In the genomic region with DNA sequence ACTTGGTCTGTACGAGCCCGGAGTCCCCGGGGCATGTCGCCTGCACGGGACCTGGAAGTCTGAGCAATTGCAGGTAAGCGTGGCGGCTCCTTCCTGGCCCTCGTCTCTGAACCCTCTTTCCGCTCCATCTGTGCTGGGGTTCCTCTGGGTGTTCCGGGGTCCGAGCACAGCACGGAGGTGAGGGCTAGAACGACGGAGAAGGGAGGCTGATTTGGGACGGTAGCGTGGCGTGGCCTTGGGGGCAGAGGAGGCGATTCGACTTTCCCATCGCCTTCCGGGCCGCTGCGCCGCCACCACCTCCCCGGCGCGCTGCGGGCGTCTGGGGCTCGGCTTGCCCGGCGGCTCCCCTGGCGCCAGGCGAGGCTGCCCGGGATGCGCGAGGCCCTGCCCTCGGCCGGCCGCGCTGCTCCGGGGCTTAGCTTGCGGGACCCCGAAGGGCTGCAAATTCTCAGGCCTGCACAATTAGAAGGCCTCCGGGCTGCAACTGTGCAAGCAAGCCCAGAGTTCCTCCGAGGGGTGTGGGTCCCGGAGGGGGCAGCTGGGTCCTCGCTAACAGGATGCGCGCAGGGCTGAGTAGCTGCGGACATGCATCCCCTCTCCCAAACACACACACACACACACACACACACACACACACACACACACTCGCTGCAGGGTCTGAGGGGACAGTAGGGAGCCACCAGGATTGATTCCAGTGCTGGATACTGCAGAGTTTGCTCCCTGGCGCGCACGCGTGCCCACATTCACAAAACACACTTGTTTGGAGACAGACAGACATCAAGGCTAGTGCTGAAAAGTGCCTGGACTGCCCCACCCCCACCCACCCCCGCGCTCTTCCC, we compare ENCODE assay signal across 8 mouse cellular contexts. TPM values are rescaled to one million over a fixed set of nuclear protein-coding genes. Genes with fewer than 3 reads are reported as not detected.
DNase-seq lines count a peak whose midpoint lies in the region; ATAC-seq and TF ChIP-seq lines count a peak whose summit lies in the region.

No protein-coding gene starts in this region.

- ATAC-seq in embryonic facial prominence, embryonic 13.5 days (ENCODE audit: insufficient number of reproducible peaks, insufficient read depth, low FRiP score, low TSS enrichment, low read depth): 0 out of 2 replicates have a peak, but pooled peaks have one; percentile 23
- ATAC-seq in limb, embryonic 14.5 days (ENCODE audit: low FRiP score, low read depth): peak; percentile 20; the same call in 1 of the 2 replicates

- peak overlapping the region; percentile 88 for H3K9ac ChIP-seq in embryonic facial prominence, embryonic 13.5 days
- peak overlapping the region; percentile 88 for H3K9ac ChIP-seq in limb, embryonic 14.5 days (ENCODE audit: low read depth, low read length, severe bottlenecking)

- peak; percentile 96 for DNase-seq in heart, adult 11 months
- no peak for DNase-seq in heart, adult 8-10 months (ENCODE audit: low spot score)
- peak; percentile 81 for DNase-seq in adrenal gland, adult 2 months
- DNase-seq in heart, postnatal 4 days: peak; percentile 50
- DNase-seq in limb, embryonic 14.5 days (ENCODE audit: low spot score): no peak
- peak; percentile 71 for DNase-seq in naive thymus-derived CD4-positive, alpha-beta T cell, adult 2 months (ENCODE audit: low read depth)
- peak; percentile 70 for DNase-seq in thymus, postnatal 25 days

- WGBS in embryonic facial prominence, embryonic 13.5 days: under 1% methylated on average over 54 of the region's 58 CpGs
- WGBS in limb, embryonic 14.5 days: 0% methylated on average over 42 of the region's 58 CpGs

- peaks cover 58% of the 10 kb centered on the region for H3K4me1 ChIP-seq in embryonic facial prominence, embryonic 13.5 days
- peaks cover 49% of the 10 kb centered on the region for H3K4me1 ChIP-seq in limb, embryonic 14.5 days (ENCODE audit: control insufficient read depth, insufficient read depth, low read length)

- peak overlapping the region; percentile 66 for H3K4me3 ChIP-seq in embryonic facial prominence, embryonic 13.5 days
- H3K4me3 ChIP-seq in limb, embryonic 14.5 days (replicated peaks; ENCODE audit: low read length): peak overlapping the region; percentile 80

- H3K4me2 ChIP-seq in embryonic facial prominence, embryonic 13.5 days: peak overlapping the region; percentile 99
- peak overlapping the region; percentile 97 for H3K4me2 ChIP-seq in limb, embryonic 14.5 days (replicated peaks; ENCODE audit: low read depth, low read length, severe bottlenecking)

- no peaks in the 10 kb centered on the region for H3K9me3 ChIP-seq in embryonic facial prominence, embryonic 13.5 days
- no peaks in the 10 kb centered on the region for H3K9me3 ChIP-seq in limb, embryonic 14.5 days (ENCODE audit: control insufficient read depth, low read length)

- TF ChIP-seq POLR2A in limb, embryonic 14.5 days (IDR thresholded peaks at IDR 0.05; ENCODE audit: borderline replicate concordance, extremely low read depth, insufficient read depth, insufficient read length): no peak

- H3K36me3 ChIP-seq in embryonic facial prominence, embryonic 13.5 days: peaks cover 22% of the 10 kb centered on the region
- H3K36me3 ChIP-seq in limb, embryonic 14.5 days (ENCODE audit: control insufficient read depth, insufficient read depth, low read length): peaks cover 22% of the 10 kb centered on the region

- H3K27ac ChIP-seq in embryonic facial prominence, embryonic 13.5 days: peak overlapping the region; percentile 97
- H3K27ac ChIP-seq in limb, embryonic 14.5 days (replicated peaks; ENCODE audit: low read depth, low read length): peak overlapping the region; percentile 91

- H3K27me3 ChIP-seq in embryonic facial prominence, embryonic 13.5 days: peaks cover 12% of the 10 kb centered on the region
- H3K27me3 ChIP-seq in limb, embryonic 14.5 days (ENCODE audit: control insufficient read depth, insufficient read depth, low read length): no peaks in the 10 kb centered on the region

RNA-seq across cellular contexts. Expression of a gene that starts 0.6 kb away (rescaled TPM):
- 10 to 100 TPM; 40.9 to 59.4 (median 57.3) TPM for total RNA-seq in heart, adult 8-10 months (2022)
- 10 to 100 TPM; 45.6 to 76.4 TPM for total RNA-seq in adrenal gland, adult 2 months (2021)
- 22.6 and 25.3 TPM in 2 replicates for polyA plus RNA-seq in adrenal gland, adult 2 months (2012; rRNA removed)
- polyA plus RNA-seq in embryonic facial prominence, embryonic 13.5 days (2015; fragmentation: Nextera tagmentation; extraction: Ambion mirVana): 11.2 and 12.2 TPM in 2 replicates
- 10 to 100 TPM; 62.2 to 67.2 TPM for total RNA-seq in heart, postnatal 4 days (2021)
- polyA plus RNA-seq in limb, embryonic 14.5 days (2012; rRNA removed): 16.2 and 17.4 TPM in 2 replicates
- 8.4 and 10.1 TPM in 2 replicates for polyA plus RNA-seq in limb, embryonic 14.5 days (2014; fragmentation: Nextera tagmentation; extraction: Ambion mirVana)

Comparison
In these comparisons a context has a peak if more than half of its experiments do, and no peak if none do; other contexts are left out.
1. DNase-seq: peak in heart, adult 11 months (single experiment), adrenal gland, adult 2 months (single experiment), heart, postnatal 4 days (single experiment), naive thymus-derived CD4-positive, alpha-beta T cell, adult 2 months (single experiment) and thymus, postnatal 25 days (single experiment); none in heart, adult 8-10 months (single experiment) and limb, embryonic 14.5 days (single experiment).